Mouse (Mus musculus) colon, adult 2 months (tissue): Measurements from ENCODE around the gene Epha1. TPM values are rescaled to one million over a fixed set of nuclear protein-coding genes. Genes with fewer than 3 reads are reported as not detected.

Experiments used
- polyA plus RNA-seq: library from polyadenylated mRNA; depleted of rRNA; stranded (reverse); fragments of >200 nt; gene quantifications from 2 replicates; pipeline ENCODE4 v1.2.3, GENCODE M21; 2012; rRNA removed

Gene Epha1
- 23.0 and 25.5 TPM in 2 replicates for polyA plus RNA-seq

DNA sequence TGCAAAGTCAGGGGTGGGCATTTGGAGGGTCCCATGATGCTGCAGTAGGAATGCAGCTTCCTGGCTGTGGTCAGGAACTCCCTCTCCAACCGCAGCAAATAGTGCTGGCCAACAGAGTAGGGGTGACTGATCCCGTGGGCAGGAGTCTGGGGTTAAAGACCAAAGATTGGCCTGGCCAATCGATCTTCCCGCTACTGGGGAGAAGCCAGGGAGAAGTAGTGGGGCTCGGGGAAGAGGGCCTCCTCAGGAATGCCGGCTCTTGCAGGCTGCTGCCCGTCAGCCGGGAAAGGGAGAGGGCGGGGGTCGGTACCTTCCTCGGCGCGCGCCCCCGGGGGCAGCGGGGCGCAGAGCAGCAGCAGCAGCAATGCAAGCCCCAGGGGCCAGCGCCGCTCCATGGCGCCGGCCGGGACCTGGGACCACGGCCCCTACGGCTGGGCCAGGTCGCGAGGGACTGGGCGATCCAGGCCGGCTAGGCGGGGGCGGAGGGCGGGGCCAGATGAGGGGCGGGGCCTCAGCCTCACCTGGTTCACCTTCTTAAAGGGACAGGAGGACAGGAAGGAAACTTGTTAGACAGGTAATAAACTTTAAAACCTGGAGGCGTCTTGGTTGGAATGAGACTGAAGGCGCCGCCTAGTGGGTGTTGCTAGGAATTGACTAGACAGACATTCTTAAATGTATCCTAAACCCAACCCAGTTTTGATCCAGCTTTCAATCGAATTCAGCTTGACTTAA lies at the start of gene Epha1:
TSS of gene Epha1 (minus strand) at position 453 of the 732 bp plus-strand sequence.

DNA sequence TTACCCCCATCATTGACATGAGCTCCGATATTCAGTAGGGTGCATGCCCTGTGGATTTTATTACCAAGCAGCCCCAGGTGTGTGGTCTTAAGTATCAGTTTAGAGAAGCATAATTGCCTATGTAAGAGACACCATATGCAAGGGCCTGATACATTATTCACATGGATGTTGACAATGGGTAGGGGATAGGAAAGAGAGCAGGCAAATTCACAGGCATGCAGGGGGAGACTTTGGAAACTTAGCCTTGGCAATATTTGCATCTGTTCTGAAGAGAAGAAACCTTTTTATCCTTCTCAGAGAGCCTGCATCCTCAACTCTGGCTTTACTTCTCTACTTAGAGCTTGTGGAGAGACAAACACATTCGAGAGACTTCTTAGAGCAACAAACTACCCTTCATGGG lies 32.1 kb upstream of the Epha1 start, which contains the start of gene Tas2r135:
TSS of gene Tas2r135 (plus strand) at position 301 of the 400 bp plus-strand sequence.

DNA sequence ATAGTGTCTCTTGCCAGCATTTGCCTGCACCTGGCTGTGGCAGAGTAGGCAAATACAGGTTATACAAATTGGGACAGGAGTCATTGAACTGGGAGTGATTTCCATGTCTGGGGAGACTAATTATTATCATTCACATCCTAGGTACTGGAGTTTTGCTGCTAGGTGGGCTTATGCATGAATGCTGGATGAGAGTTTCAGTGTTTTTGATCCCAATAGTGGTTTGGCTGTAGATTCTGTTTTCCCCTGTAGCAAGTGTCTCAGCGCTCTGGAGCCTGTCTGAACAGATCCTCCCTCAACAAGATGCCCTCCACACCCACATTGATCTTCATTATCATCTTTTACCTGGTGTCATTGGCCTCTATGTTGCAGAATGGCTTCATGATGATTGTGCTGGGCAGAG lies 26.9 kb upstream of the Epha1 start, which contains the start of gene Tas2r143:
TSS of gene Tas2r143 (plus strand) at position 301 of the 400 bp plus-strand sequence.

DNA sequence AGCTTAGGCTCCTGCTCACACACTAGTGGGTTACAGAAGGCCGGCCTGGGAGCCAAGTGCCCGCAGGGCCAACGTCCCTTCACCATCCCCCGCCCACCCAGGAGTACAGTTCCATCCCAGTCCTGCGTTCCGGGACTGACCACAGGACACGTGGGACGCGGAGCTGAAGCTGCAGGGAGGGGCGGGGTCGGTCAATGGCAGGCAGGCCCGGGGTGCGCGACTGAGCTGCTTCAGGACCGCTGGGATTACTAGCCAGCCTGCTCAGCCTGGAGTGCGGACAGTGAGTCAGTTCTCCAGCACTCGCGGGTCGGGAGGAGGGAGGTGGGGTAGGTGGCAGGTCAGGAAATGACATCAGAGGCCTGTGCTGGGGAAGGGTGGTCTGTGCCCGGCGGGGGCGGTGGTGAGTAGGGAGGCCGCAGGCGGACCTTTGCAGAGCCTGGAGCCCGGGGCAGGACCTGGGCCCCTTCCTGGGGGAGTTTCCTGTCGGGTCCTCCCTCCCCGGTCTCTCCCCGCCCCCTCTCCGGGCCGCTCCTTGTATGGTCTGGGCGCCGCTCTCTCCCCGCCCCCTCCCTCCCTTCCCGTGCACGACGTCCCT lies 23.5 kb downstream of the Epha1 start, which contains the start of gene Zyx:
TSS of gene Zyx (plus strand) at position 205 of the 595 bp plus-strand sequence.

DNA sequence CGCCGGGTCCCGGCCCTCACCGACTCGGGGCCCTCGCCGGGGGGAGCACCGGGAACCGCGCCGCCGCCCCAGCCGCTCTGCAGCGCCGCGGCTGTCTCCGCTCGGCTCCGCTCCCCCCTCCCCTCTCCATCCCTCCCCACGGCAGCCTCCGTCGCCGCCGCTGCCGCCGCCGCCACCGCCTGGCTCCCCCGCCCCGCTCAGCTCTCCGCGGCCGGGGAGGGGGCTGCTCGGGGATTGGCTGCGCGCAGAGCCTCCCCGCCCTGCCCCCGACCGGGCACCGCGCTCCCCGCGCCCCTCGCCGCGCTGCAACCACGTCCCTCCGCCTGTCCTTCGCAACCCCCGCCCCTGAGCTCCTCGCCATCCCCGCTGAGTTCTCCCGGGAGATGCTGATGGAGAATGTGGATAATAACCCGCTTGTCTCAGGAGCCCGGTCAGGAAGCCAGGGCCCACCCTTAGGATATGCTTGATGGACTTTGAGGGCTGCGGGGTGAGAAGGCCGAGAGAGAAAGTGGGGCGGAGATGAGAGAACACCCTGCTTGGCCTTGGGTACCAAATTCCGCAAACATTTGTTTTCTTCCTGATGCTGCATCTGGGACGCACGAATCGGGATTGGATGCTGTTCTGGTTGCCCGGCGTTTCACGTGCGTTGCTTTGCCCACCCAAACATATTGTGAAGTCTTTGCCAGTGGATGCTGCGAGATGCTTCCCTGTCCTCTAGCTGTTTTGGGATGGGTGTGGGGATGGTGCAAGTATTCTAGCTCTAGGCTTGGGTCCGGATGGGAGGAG lies 48.4 kb downstream of the Epha1 start, which contains the start of gene Fam131b:
TSS of gene Fam131b (minus strand) at position 162 of the 786 bp plus-strand sequence.

Other genes with a start within 250 kb of the Epha1 start
- gene Tas2r139, start 232.3 kb downstream of the Epha1 start, polyA plus RNA-seq = not detected in 2 replicates
- gene Tas2r144, start 157.9 kb downstream of the Epha1 start, polyA plus RNA-seq = not detected in 2 replicates
- gene Gstk1, start 127.3 kb downstream of the Epha1 start, polyA plus RNA-seq = 33.0 and 43.9 TPM in 2 replicates
- 34.0 and 39.1 TPM in 2 replicates for gene Tmem139, start 111.3 kb downstream of the Epha1 start, polyA plus RNA-seq
- gene Casp2, start 108.3 kb downstream of the Epha1 start, polyA plus RNA-seq = 31.2 and 32.0 TPM in 2 replicates
- 0.08 and 0.38 TPM in 2 replicates for gene Clcn1, start 86.6 kb downstream of the Epha1 start, polyA plus RNA-seq
- 0.40 and 0.52 TPM in 2 replicates for gene Fam131b, start 48.6 kb downstream of the Epha1 start, polyA plus RNA-seq
- 140 and 165 TPM in 2 replicates for gene Zyx, start 23.6 kb downstream of the Epha1 start, polyA plus RNA-seq
- gene Tas2r143, start 27.0 kb upstream of the Epha1 start, polyA plus RNA-seq = 0.27 TPM in 1 of 2 replicates, not detected in the other
- gene Tas2r135, start 32.2 kb upstream of the Epha1 start, polyA plus RNA-seq = not detected in 2 replicates
- gene Tas2r126, start 61.3 kb upstream of the Epha1 start, polyA plus RNA-seq = not detected in 2 replicates
- not detected in 2 replicates for gene Olfr458, start 91.9 kb upstream of the Epha1 start, polyA plus RNA-seq
- not detected in 2 replicates for gene Olfr457, start 103.1 kb upstream of the Epha1 start, polyA plus RNA-seq
- gene Olfr456, start 113.9 kb upstream of the Epha1 start, polyA plus RNA-seq = not detected in 2 replicates
- not detected in 2 replicates for gene Olfr455, start 174.3 kb upstream of the Epha1 start, polyA plus RNA-seq
- gene Tcaf3, start 224.4 kb upstream of the Epha1 start, polyA plus RNA-seq = not detected in 2 replicates